8 mouse cellular contexts compared by ENCODE assay signal in genomic region chr1:170174814-170175332, GRCm38 (mm10). TPM values are rescaled to one million over a fixed set of nuclear protein-coding genes. Genes with fewer than 3 reads are reported as not detected.
DNase-seq lines count a peak whose midpoint lies in the region; ATAC-seq lines count a peak whose summit lies in the region.

Gene Uap1, minus strand, starts transcription at chr1:170174957.

- H3K27me3 ChIP-seq in heart, embryonic 13.5 days (replicated peaks): no peaks in the 10 kb centered on the region
- no peaks in the 10 kb centered on the region for H3K27me3 ChIP-seq in liver, embryonic 12.5 days (replicated peaks)
- H3K27me3 ChIP-seq in stomach, embryonic 15.5 days (replicated peaks): no peaks in the 10 kb centered on the region

- DNase-seq in CD4-positive, CD25-positive, alpha-beta regulatory T cell, adult 2 months (ENCODE audit: low read depth, low spot score): peak; percentile 100
- DNase-seq in fat pad, adult 2 months (ENCODE audit: extremely low read depth, low read depth, low spot score): peak; percentile 83
- peak; percentile 98 for DNase-seq in kidney, postnatal 10 days
- DNase-seq in natural killer cell, adult 2 months (ENCODE audit: low spot score in 2 of 2): peak; percentile 99 to 100

- peak within 1 kb of the TSS; percentile 92 for H3K9ac ChIP-seq in heart, embryonic 13.5 days
- H3K9ac ChIP-seq in liver, embryonic 12.5 days: peak within 1 kb of the TSS; percentile 95
- peak within 1 kb of the TSS; percentile 78 for H3K9ac ChIP-seq in stomach, embryonic 15.5 days

- H3K36me3 ChIP-seq in heart, embryonic 13.5 days: no peaks in the 10 kb centered on the region
- H3K36me3 ChIP-seq in liver, embryonic 12.5 days: no peaks in the 10 kb centered on the region
- H3K36me3 ChIP-seq in stomach, embryonic 15.5 days: no peaks in the 10 kb centered on the region

- H3K4me1 ChIP-seq in brown adipose tissue, adult 24 weeks (ENCODE audit: control insufficient read depth, insufficient read depth, insufficient read length, low read length): peaks cover 4% of the 10 kb centered on the region; the same call in 1 of the 2 replicates
- H3K4me1 ChIP-seq in heart, embryonic 13.5 days: peaks cover 41% of the 10 kb centered on the region
- peaks cover 39% of the 10 kb centered on the region for H3K4me1 ChIP-seq in liver, embryonic 12.5 days
- H3K4me1 ChIP-seq in stomach, embryonic 15.5 days: peaks cover 8% of the 10 kb centered on the region; the same call in 1 of the 2 replicates

- peak within 1 kb of the TSS; percentile 83 for H3K4me2 ChIP-seq in heart, embryonic 13.5 days
- peak within 1 kb of the TSS; percentile 90 for H3K4me2 ChIP-seq in liver, embryonic 12.5 days
- H3K4me2 ChIP-seq in stomach, embryonic 15.5 days: peak within 1 kb of the TSS; percentile 79

- H3K4me3 ChIP-seq in brown adipose tissue, adult 24 weeks (ENCODE audit: insufficient read depth, low read depth, low read length): peak within 1 kb of the TSS; percentile 84
- H3K4me3 ChIP-seq in heart, embryonic 13.5 days: peak within 1 kb of the TSS; percentile 76
- H3K4me3 ChIP-seq in liver, embryonic 12.5 days: peak within 1 kb of the TSS; percentile 91
- peak within 1 kb of the TSS; percentile 87 for H3K4me3 ChIP-seq in stomach, embryonic 15.5 days (replicated peaks)

- WGBS in heart, embryonic 13.5 days: under 1% methylated on average over 52 of the region's 52 CpGs
- WGBS in liver, embryonic 12.5 days (ENCODE audit: insufficient replicate concordance): under 1% methylated on average over 46 of the region's 52 CpGs
- under 1% methylated on average over 49 of the region's 52 CpGs for WGBS in stomach, embryonic 15.5 days

- peak; percentile 100 for ATAC-seq in heart, embryonic 13.5 days (ENCODE audit: extremely low read depth, insufficient number of reproducible peaks, low FRiP score, low TSS enrichment)
- ATAC-seq in liver, embryonic 12.5 days: peak; percentile 96
- ATAC-seq in stomach, embryonic 15.5 days (ENCODE audit: insufficient read depth, low FRiP score, low read depth): peak; percentile 97

- H3K27ac ChIP-seq in brown adipose tissue, adult 24 weeks (replicated peaks; ENCODE audit: low read depth, low read length): peak within 1 kb of the TSS; percentile 92
- peak within 1 kb of the TSS; percentile 94 for H3K27ac ChIP-seq in heart, embryonic 13.5 days (replicated peaks)
- peak within 1 kb of the TSS; percentile 95 for H3K27ac ChIP-seq in liver, embryonic 12.5 days
- peak within 1 kb of the TSS; percentile 94 for H3K27ac ChIP-seq in stomach, embryonic 15.5 days

- no peaks in the 10 kb centered on the region for H3K9me3 ChIP-seq in heart, embryonic 13.5 days
- no peaks in the 10 kb centered on the region for H3K9me3 ChIP-seq in liver, embryonic 12.5 days (replicated peaks)
- H3K9me3 ChIP-seq in stomach, embryonic 15.5 days: no peaks in the 10 kb centered on the region

RNA-seq across cellular contexts. Expression of gene Uap1, which starts in this region (rescaled TPM):
- polyA plus RNA-seq in brown adipose tissue, adult 24 weeks (2012; ENCODE audit: insufficient read depth, insufficient read length, missing spikeins): 54.8 and 58.0 TPM in 2 replicates
- 42.4 and 46.1 TPM in 2 replicates for polyA plus RNA-seq in heart, embryonic 13.5 days (2015; fragmentation: Nextera tagmentation; extraction: Ambion mirVana)
- polyA plus RNA-seq in liver, embryonic 12.5 days (2016; fragmentation: Nextera tagmentation; extraction: Ambion mirVana): 40.3 and 43.1 TPM in 2 replicates
- 52.5 and 57.4 TPM in 2 replicates for polyA plus RNA-seq in stomach, embryonic 15.5 days (2015; fragmentation: Nextera tagmentation; extraction: Ambion mirVana)

Comparison
In these comparisons a context has a peak if more than half of its experiments do, and no peak if none do; other contexts are left out.
1. Peak in every context shown above with its lines: DNase-seq, ATAC-seq, H3K4me3 ChIP-seq and H3K27ac ChIP-seq.